Mouse (Mus musculus) lung, postnatal 4 days (tissue): ENCODE results near the gene Cela1.
A peak's percentile ranks its signal among the peaks of the same experiment; 100 is the strongest.

Source experiments
- DNase-seq, 2 experiments: peaks; one replicate each; pipeline ENCODE4 v3.0.0; 2021

Cela1 gene

DNA sequence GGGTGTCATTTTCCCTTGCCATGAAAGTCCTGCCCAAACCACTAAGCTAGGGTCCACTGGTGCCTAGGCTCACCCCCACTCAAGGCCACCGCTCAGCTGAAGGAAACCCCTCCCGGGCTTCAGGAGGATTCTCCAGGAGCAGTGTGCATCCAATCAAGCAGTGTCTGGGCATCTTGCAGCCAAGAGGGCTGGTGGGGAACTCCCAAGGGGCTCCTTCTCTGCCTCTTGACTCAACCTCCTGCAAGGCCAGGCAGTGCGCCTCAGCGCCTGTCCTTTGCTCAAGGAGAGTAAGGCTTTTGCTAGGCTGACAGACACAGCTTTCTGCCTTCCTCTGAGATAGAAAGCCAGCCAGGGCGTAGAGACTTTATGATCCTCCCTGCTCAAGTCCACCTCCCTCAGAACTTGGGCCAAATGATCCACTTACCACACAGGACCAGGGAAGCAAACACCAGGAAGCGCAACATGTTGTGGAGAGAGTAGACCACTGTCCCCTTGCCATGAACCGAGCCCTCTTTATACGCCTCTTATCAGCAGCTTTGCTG is at the start of gene Cela1:
TSS of gene Cela1 (minus strand) at position 492 of the 542 bp plus-strand sequence.
- DNase-seq: no peak

DNA sequence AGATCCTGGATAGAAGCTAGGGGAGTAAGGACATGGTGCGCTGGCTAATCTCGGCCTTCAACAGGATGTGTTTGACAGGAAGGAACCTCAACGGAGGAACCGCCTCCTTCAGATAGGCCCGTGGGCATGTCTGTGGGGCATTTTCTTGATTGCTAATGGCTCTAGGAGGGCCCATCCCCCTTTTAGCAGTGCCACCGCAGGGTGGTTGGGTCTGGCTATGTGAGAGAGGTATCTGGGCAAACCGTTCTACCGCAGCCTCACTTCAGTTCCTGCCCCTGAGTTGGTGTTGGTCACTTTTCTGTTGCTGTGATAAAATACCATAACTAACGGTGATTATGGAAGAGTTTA is 48.2 kb upstream of the Cela1 start:
- no peak for DNase-seq

DNA sequence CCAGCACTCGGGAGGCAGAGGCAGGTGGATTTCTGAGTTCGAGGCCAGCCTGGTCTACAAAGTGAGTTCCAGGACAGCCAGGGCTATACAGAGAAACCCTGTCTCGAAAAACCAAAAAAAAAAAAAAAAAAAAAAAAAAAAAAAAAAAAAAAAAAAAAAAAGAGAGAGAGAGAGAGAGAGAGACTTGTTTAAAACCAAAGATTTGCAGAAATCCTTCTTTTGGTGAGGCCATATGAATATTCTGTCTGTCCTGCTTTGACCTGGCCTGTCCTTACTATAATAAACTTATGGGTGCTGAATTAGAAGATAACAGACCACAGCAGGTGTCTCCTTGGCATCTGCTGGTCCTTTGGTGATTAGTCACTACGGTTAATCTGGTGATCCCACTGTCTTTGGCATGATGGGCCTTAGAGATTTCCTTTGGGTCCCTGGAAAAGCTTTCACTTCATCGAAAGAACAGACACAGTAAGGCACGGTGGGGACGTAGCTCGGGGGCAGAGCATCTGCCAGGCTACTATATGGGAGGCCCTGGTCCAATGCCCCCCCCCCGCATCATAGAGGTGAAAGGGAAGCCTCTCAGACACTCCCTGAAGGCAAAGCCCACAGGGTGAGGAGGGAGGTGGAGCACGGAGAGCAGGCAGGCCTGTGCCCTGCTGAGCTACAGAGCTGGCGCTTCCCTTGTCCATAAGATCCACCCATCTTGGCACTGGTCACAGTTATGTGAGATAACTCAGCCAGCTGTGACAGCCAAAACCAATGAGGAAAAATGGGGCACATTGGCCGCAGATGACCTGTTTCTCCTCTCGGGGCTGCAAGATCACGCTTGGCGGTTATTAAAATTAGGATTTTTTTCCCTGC is 47.6 kb upstream of the Cela1 start:
- peak in 1 of 2 experiments; percentile 22 for DNase-seq

DNA sequence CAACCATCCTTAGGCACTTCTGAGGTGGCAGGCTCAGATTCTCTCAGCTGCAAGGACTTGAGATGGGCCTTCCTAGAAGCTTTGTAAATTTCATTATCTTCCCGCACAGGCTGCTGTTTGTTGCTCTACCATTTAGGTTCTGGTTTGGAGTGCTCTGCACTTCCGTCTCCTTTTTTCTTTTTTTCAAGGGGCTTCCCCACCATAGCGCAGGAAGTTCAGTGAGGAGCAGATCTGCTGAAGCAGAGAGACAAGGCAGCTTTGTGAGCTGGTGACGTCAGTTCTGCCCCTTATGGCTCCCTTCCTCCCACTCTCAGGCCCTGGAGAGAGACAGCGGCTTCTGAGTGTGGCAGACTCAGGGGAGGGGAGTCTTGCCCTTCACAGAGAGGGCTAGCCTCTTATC is 44.9 kb upstream of the Cela1 start:
- DNase-seq: peak in 1 of 2 experiments; percentile 42

DNA sequence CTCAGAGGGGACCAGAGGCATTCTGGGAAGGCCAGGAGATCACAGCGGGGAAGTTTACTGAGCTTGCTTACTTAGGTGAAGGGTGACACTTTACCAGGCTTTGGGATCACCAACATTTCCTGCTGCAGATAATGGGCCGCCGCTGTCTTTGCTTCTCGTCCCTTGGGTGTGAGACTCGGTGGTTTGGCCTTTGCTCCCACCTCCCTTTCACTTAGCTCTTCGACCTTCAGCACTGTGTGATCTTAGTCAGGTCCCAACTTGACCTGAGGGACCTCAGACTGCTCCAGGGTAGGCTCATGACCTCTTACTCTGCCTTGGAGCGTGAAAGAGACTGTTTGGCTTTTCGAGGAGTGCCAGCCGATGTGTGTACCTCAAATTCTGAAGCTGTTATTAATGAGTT is 43.4 kb upstream of the Cela1 start:
- peak in 1 of 2 experiments; percentile 4 for DNase-seq

DNA sequence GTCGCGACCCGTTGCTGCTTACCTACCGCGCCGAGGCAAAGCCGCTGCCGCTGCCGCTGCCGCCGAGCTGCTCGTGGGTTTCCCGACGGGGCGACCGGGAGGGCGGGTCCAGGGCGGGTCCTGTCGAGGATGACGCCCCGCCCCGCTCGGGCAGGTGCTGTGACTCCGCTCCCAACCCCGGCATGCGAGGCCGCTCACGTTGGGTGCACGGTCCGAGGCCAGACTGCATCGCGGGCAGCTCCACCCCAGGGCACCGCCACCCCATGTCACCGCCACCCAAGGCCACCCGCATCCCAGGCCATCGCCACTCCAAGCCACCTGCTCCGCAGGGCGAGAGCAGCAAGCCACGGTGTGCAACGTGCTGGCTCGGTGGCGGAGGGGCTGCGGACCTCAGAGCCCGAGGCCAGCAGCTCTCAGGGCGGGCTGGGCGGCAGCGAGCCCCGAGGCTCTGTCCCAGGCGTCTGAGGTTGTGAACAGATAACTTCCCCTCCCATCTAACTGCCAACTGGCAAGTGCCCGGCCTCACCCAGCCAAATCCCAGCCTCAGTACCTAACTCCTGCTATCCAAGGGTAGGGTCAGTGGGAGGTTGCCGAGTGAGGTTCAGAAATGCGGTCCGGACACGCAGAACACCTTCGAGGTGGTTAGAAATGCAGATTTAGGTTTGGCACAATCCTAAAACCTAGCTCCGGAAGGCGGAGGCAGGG is 41.7 kb upstream of the Cela1 start, which contains the start of gene Galnt6:
TSS of gene Galnt6 (minus strand) at position 96 of the 705 bp plus-strand sequence.
- DNase-seq: peak; percentile 41 to 48

DNA sequence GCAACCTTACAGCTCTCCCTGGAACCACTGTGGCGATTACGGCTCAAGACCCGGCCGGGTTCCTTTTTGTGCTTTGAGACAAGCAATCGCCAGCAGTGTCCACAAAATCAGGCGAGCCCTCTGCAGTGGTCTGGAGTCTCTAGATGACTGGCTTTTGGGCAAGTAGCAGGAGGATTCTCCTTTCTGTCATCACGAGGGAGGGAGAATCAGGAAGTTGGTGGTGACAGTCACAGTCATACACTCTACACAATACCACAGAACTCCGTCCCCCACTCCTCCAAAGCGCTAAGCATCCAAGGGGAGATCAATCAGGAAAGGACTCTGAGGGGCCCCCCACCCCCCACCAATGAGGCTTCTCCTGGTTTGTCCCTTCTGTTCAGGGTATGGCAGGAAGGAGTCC is 40.9 kb upstream of the Cela1 start:
- DNase-seq: peak in 1 of 2 experiments; percentile 10

DNA sequence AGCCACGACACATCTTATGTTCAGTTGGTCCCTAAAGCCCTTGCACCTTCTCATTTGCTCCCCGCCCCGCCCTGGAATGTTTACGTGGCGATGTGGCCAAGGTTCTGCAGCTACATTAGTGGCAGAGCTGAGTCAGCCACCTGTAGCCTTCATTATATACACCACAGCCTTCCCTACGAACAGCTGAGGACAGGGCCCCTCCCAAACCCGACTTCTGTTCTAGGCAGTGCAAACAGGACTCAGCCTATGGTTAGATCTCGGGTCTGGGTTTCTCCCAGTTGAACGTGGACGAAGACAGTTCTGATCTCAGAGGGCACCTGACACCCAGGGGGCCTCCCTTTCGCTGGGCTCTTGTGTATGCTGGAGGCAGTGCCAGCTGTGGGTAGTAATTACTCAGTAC is 40.1 kb upstream of the Cela1 start:
- DNase-seq: peak in 1 of 2 experiments; percentile 18

DNA sequence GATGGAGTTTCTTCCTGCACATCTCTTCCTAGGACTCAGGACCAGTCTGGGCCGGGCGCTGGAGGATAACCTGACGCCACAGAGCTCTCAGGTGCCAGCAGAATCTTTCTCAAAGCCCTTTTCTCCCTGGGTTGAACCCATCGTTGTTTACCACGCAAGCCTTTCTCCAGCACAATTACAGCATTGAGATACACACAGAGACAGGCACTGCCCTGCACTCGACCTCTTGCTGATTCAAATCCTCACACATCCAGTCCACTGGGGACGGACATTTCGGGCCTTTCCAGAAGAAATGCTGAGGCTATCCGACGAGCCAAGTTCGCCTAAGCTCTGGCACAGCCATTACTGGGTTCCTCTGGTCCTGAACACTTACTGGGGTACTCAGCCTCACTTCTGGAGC is 39.0 kb upstream of the Cela1 start:
- DNase-seq: peak in 1 of 2 experiments; percentile 15

DNA sequence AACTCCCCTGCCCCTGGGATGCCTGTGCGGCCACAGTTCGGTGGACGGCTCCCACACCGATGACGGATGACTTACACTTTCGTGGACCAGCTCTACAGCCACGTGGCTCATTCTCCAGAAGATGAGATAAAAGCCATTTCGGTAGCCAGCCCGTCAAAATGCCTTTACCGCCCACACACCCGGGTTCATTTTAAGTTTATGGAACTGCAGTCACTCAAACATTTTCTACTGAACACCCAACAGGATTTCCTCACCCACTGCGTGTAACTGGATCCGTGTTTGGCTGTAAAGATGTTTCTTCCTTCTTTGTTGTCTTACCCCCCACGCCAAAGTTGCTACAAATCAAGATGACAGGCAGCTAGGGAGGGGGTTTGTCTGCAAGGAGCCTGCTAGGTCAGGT is 35.8 kb upstream of the Cela1 start:
- DNase-seq: peak in 1 of 2 experiments; percentile 17

DNA sequence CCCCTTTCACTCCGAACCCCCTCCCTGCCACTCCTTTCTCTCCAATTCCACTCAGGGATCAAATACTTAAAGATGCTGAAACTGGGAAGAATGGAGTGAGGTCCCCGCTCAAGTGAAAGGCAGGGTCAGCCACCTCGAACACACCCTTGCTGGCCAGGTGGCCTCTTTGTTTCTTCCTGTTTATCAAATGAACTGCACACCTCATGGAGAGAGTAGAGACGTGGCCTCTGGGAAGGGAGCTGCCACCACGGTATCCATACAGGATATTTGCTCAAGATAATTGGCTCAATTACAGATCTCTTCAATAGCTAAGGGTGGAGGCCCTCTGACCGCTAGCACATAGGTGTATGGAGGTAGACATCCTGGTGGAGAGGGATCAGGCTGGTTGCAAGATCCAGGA is 34.8 kb upstream of the Cela1 start:
- no peak for DNase-seq

DNA sequence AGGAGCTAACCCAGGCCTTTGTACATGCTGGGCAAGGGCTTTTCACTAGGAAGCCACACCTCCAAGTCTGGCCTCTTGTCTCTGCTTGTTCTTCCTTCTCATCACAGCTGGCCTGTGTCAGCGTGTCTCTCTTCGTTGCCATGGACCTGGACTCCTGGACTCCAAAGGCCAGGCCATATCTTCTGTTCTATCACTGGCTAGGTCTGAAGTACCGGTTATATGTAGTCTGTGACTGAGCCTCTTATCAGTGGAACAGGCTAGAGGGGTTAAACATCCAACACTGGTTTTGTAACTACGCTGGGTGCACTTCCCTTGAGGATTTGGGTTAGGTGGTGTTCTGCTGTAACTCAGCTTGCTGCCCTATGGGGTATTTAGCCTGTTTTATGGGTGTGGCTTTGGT is 34.3 kb upstream of the Cela1 start:
- peak in 1 of 2 experiments; percentile 15 for DNase-seq

DNA sequence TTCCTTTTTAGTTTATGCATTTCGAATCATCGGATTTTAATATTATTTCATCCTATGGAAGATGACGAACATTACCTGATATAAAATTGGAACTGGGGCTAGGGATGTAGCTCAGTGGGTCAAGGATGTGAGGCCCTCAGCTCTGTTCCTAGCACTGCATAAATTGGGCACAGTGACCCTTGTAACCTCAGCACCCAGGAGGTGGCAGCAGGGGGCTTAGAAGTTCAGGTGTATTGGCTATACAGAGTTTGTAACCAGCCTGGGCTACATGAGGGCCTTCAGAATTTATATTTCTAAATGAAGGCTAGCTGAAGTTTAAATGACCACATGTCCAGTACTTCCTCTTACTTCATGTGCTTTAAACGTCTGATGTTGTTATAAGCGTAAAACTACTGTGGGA is 33.7 kb upstream of the Cela1 start:
- no peak for DNase-seq

DNA sequence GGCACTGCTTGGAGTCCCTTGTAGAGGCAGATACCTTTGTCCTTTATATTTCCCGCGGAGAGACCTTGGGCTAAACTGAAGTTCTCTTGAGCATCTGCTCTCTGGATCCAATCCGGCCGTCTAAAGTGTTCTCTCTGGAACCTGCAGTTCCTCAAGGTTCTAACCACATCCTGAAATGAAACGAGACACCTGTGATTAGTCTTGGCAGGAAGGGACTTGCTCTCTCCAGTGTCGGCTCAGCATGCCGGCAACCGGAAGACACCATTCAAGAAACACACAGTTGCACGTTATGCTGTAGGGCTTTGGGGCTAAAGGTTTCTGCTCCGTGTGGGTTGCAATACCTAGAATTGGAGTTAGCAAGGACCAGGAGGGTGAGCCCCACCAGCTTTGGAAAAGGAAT is 32.3 kb upstream of the Cela1 start:
- no peak for DNase-seq

DNA sequence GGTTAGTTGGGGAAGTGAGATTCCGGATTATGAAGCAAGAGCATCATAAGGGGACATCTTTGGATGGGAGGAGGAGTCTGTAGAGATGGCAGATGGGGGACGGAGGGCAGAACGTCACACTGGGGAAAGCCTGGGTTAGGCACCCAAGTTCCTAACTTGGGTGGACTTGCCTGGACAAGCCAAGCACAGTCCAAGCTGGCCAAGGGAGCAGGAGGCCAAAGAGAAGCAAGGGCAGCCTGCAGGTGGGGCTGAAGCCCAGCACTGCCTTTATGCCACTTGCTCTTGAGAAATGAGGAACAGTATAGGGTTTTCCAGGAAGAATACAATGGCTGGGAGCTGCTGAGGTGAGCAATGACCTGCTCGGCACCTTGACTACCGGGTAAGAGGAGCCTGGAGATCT is 31.5 kb upstream of the Cela1 start:
- no peak for DNase-seq

DNA sequence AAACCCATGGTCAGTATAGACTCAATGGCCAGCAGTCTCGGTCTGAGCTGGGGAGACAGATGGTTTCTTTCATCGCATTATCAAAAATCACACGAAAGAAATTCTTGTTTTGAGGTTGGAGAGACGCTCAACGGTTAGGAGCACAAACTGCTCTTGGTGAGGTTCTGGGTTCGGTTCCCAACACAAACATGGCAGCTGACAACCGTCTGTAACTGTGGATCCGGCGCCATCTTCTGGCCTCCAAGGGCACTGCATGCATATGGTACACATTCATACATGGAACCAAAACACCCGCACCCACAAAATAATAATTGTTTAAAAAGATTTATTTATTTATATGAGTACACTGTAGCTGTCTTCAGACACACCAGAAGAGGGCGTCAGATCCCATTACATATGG is 30.9 kb upstream of the Cela1 start:
- no peak for DNase-seq

DNA sequence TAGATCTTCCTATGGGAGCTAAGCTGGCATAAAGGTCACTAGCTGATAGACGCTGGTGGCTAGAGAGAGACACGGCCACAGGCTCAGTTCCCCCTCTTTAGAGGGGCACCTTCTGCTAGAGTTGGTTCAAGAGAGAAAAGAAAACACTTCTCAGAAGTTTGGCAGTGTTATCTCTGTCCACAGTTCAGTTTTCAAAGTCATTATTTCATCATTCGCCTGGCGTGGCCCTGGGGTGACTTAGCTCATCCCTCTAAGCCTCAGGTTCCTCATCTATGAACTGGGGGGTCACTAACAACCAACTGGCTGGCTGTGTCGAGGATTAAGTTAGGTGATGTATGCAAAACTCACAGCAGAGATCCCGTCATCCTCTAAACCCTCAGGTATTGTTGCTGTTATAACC is 30.2 kb upstream of the Cela1 start:
- no peak for DNase-seq

DNA sequence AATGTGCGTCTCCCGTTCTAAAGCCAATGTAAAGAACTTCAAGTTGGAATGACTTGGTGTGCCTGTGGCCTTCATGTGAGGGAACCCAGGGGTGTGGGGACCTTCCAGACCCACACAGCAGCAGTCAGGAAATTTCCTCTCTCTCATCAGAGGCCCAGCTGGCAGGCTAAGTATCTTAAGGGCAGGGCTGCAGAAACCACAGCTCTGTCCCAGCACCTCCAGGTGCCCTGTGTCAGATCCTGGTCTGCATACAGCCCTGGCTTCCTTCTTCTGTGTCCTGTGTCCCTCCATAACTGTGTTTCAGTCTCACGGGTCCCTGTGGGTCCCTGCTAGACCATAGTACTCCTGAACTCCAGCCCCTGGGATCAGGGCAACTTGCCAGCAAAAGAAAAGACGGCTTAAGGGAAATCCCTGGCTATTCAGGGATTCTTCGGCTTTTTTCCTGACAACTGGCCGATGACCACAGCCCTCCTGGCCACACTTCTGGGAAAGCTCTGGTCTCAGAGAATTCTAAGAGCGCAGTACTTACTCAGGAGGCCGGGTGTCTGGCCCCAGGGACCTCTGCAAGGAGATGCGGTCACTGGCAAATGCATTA is 27.8 kb upstream of the Cela1 start:
- DNase-seq: no peak

DNA sequence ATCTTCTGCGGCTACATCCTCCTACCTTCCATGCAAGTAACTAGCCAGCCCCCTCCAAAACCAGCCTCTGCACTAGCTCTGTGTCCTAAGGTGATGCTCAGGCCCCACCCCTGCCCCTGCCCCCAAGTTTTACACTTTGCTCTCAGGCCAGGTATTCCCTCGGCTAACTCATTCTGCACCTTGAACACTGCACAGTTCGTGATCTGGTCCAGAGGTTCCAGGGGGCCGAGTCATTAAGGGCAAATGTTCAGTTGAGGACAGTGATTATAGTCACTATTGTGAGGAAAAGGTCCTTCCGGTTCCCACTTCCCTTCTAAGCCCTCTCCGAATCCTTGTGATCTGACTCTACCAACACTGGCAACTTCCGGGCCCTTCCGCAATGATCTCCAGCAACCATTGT is 26.7 kb upstream of the Cela1 start:
- DNase-seq: no peak

DNA sequence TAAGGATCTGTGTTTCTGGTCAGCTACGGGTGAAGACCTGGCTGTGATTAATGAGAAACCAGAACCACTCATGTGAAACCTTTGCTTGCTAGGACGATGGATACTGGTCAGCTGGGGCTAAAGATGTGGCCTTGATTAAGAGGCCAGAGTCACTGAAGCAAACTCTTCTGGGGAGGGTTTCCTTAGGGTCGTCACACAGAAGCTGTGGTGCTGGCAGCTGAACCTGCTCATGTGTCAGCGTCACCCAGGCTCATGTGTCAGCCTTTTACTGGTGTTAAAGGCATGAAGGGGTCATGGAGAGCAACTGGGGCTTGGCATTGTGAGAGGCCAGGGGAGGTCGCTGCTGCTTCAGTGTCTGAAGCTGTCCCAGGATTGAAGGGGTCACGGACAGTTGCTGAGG is 23.1 kb upstream of the Cela1 start:
- DNase-seq: no peak

DNA sequence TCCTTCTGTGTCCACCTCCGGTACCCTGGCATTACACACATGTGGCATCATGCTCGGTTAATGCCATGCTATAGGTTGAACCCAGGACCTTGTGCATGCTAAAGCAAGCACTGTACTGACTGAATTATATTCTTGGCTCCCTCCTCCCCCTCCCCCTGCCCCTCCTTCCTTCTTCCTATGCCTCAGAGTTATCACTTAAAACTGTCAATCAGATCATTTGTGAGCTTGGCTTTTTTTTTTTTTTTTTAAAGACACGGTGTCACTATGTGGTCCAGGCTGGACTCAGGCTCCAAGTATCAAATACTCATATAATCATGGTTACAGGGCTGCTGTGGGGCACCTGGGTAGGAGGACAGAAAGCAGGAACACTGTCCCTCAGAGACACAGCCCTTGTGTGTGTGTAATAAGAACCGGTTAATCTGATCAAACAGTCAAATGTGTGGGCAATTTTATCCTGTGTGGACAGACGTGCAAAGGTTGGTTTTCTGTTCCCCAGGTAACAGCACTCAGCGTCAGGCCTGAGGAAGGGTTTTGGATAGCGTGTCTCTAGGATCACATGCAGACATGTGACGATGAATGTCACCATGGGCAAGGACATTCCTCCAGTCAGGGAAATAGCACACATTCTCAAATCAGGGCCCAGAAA is 20.8 kb upstream of the Cela1 start:
- no peak for DNase-seq

DNA sequence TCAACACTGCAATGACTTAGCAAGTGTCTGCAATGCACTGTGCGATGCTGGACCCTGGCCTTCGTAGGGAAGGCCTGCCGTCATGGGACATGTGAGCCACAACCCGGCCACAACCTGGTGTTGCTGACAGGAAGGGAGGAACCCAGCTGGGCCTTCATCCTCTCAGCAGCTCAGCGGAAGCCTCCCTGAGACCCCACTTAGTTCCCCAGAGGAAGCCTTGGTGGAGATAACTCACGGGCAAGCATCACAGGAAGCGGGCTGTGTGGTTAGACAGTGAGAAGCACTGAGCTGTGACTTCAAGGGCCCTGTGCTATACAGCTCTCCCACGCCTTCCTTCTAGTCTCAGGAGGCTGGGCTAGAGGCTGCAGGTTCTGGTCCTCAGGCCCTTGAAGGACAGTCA is 18.5 kb upstream of the Cela1 start:
- peak; percentile 43 to 51 for DNase-seq

DNA sequence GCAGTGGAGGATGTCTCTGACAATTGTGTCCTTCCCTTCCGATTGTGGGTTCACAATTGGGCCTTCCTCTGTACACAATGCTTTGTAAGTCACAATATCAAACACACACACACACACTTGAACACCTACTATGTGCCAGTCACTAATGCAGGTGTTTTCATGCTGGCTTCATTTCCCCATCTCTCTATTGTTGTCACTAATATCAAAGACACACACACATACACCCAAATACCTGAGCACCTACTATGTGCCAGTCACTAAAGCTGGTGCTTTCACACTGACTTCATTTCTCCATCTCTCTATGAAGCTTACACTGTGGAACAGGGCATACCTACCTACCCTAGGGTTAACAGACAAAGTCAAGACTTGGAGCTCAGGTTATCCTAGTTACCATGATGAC is 17.7 kb upstream of the Cela1 start:
- DNase-seq: no peak
